Mouse (Mus musculus) layer of hippocampus, adult 11-12 months (tissue): ENCODE results near the gene Zfp282.
"Not testable (repeated sequence)": the region's sequence is repeated elsewhere in the genome, so short reads cannot be mapped to it uniquely, and the experiment has no call there.

Source experiments
- DNase-seq: peaks from one replicate; pipeline ENCODE4 v3.0.0; 2022; ENCODE audit warnings: low spot score

Gene Zfp282

DNA sequence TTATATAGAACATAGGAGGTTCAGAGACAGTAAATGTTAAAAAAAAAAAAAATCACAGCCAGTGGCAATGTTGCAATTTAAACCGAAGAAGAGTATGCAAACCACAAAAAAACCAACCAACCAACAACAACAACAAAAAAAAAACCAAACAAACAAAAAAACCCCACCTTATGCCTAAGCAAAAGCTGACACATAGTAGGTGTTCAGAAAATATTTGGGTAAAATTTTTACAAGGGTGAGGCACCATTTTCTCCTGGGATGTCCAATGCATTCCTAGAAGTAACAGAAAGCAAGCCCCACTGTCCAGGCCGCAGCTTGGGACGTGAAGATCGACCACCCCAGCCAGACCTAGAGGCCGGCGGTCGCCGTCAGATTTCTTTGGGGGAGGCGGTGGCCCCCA is at the start of gene Zfp282:
Gene Zfp282 (plus strand): TSS at position 147 of the 400 bp plus-strand sequence.
- DNase-seq, result no peak

DNA sequence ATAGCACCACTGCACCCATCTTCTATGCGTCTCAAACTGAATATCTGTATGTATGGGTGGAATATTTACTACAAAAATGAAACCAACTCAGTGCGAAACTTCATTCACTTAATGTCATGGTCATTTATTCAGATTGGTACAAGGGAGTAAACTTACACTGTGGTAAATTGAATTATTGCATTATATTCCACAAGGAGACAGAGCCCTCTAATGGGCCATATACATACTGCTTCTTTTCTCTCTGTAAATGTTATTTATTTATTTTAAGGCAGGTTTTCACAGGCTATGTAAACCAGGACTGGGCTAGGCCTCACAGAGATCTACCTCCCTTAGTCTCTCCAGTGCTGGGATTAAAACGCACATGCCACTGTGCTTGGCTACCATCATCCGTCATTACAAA is 49.5 kb upstream of the Zfp282 start:
- no peak for DNase-seq

DNA sequence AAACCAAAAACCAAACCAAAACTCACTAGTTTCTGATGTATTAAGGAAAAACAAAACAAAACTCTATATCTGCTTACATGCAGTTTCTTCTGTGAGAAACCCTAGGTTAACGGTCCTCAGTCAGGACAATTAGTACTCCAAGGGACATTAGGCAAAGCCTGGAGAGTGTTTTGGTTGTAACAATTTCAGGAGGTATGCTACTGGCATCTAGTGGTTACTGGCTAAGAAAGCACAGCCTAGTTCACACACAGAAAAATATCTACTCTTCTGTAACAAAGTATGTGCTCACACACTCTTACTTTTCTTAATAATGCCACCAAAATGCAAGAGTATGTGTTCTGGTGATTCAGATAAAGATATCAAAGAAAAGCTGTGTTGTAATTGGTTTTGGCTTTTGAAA is 48.1 kb upstream of the Zfp282 start:
- DNase-seq, result no peak

DNA sequence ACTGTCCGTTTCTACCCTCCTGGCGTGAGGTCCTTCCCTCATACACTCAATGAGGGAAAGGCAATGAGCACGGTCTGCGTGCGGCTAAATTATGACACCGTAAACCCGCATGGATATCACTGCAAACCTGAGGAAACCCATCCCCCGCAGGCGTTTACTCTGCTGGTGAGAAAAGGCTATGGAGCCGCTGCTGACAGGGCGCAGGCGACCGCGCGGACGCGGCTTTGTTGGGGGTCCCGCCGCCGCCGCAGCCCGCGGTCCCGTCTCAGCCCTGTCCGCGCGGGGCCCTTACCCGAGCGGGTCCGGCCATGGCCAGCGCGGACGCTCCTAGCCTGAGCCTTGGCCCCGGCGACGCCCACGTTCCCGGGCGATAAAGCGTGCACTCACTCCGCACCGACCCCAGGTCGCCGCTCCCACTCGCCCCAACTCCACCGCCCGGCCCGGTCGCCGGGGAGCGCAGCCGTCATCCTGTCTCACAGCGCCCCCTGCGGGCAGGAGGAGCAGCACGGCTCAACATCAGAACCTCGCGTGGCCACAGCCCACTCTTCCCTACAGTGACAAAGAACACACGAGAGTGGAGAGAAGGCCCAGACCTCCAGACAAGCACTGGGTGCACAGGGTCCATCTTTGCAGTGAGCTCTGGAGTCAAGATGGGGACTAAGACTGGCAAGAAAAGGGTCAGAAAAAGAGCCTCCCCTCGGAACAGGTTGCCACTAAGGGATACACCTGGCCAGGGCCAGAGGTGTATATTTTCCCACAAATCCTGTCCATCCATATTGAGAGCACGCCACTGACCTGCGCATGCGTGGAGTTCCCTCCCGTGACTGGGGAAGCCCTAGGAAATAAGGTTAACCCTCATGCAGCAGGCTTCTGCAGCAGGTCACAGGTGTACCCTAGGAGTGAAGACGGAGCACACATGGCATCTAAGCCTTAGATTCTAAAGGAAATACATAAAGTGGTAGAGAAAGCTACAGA is 46.6 kb upstream of the Zfp282 start, which contains the start of gene Zfp786:
Gene Zfp786 (minus strand): TSS at position 764 of the 975 bp plus-strand sequence.
- DNase-seq, result peak; percentile 91

DNA sequence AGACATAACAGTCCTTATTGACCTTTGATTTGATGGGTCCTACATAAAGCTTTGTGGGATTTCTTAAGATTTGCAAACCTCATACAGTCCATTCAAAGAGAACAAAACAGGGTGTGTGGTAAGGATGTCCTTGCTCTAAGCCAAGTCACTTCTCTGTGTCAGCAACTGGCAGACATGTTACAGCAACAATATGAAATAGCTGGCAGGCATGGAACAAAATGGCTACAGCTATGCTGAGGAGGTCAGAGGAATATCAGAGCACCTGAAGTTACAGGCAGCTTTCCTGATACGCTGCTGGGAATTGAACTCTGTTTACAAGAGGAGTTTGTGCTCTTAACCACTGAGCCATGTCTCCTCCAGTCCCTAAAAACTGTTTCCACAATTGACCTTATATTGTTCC is 44.8 kb upstream of the Zfp282 start:
- DNase-seq, result no peak

DNA sequence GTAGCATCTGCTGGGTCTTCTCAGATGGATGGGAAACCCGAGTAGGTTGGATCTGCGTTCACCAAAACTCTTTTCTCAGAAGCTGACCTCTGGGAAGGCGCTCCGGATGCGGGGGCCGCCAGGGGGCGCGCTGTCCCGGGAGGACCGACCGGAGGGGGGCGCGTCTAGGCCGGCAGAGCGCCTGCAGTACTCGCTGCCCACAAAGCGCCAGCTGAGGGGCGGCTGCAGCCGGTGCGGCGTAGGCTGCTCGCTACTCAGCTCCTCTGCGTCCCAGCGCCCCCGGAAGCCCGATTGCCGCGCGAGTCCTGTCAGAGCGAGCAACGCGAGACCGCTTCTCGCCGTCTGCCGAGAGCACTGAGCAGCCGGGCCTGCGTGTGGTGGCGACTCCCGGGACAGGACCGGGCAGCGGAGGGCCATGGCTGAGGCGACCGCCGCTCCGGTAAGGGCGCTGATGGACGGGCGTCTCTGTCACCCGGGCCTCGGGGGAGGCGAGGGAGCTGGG is 41.5 kb upstream of the Zfp282 start, which contains the start of gene Zfp398:
Gene Zfp398 (plus strand): TSS at position 180 of the 502 bp plus-strand sequence.
- DNase-seq, result peak; percentile 95

DNA sequence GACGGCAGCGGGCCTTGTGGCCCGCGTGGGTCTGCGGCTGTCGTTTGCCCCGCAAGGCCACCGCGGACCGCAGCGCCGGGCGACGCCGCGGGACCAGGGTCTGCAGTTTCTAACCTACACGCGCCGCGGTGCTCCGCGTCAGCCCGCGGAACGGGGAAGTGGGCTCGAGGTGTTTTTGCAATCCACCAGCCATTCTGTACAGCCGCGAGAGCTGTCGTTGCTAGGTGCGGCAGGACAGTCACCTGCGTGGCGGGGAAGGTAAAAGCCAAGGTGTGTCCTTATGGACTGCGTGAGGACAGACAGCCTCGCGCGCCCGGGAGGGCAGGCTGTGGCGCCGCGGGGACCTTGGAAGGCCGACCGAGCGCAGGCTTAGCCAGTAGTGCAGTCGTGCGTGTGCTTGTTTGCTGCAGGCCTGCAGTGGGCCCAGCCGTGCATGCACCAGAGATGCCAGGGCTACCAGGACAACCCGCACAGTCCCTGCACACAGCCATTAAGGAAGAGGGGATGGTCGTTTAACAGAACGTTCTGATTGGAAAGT is 41.0 kb upstream of the Zfp282 start:
- DNase-seq, result peak; percentile 47

DNA sequence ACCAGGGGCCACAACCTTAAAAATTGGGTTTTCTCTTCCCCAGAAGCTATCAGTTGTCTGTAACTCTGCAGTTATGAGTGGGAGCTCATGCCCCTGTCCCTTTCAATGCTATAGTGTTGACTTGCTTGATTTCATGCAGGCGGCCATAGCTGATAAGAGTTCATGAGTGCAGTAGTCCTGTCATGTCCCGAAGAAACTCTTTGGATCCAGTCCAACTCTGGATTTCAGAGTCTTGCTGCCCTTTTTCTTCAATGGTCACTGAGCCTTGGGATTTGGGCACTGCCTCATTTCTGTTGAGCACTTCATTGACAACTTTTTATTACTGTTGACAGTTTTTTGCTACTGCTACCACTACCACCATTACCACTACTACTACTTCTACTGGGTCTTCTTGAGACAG is 39.4 kb upstream of the Zfp282 start:
- no peak for DNase-seq

DNA sequence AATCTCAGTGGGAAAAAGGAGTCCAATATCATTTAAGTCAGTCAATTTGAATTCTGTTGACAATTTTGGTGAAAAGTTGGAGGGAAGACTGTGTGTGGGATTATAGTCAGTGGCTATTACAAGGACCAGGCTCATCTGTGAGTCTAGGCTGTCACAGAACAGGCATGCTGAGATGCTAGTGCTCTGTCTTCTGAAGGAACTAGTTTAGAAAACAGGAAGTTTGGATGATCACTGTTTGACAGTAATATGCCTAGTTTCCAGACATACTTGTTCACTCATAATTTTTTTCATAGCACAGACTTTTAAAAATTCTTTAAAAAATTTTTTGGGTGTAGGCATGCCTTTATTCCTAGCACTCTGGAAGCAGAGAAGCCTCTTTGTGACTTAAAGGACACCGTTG is 35.9 kb upstream of the Zfp282 start:
- no peak for DNase-seq

DNA sequence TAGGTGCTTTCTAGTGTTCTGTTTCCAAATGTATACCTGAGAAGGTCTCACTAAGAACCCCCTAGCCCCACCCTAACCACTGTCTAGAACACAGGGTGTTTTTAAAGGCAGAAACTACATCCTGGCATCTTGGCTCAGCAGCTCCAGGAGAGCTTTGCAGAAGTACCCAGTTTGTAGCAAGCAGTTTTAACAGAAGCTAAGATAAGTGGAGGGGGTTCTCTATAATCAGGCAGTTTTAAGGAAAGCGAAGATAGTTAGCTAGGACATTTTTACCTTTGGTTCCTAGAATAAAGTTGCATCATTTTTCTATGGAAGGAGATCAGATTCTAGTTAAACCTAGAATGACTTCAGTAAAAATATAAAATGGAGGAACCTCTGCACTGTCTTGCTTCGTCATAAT is 35.2 kb upstream of the Zfp282 start:
- DNase-seq, result no peak

DNA sequence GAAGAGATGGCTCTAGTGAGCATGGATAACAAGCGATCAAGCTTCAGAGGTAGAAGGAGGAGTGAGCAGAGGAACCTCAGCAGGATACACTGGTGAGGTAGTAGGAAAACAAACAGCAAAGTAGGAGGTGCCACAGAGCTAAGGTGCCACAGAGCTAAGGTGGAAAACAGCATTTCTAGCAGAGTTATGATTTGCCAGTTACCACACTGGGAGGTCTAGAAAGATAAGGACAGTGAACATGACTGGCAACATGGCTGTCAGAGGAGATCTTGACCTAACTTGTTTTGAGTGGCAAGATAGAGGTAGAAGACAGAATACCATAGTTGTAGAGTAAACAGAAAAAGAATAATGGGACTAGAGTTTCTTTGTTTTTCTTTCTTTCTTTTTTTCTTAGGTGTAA is 34.7 kb upstream of the Zfp282 start:
- DNase-seq, result no peak

DNA sequence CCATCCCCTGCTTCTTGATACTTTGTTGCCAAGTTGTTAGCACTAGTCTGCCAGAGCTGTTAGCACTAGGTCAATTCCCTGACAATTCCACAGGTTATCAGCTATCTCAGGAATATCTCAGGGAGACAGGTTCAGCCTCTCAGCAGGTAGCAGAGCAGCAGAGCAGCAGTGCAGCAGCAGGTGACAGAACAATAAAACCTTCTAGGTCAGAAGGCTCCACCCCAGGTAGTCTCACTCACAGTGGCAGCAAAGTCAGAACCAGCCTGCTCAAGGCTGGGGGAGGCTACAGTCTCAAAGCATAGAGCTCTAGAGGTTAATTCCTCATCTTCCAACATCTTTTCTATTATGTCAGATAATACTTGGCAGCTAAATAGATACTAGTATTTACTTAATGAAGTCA is 31.2 kb upstream of the Zfp282 start:
- DNase-seq, result no peak

DNA sequence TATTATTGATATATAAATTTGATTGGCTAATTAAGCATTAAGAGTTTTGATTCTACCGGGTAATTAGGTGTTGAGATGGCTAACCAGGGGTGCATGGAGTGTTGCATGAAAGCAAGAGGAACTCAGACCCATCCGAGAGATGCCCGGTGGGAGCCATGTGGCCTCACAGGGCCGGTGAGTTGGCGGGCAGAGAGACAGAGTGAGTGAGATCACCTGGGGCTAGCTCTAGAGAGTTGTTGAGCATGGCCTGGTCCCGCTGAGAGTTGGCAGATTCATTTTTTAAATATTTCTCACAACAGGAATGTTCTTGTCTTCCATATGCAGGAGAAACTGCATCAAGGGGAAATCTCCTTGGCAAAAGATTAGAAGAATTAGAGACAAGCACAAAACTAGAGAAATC is 19.8 kb upstream of the Zfp282 start:
- no peak for DNase-seq

DNA sequence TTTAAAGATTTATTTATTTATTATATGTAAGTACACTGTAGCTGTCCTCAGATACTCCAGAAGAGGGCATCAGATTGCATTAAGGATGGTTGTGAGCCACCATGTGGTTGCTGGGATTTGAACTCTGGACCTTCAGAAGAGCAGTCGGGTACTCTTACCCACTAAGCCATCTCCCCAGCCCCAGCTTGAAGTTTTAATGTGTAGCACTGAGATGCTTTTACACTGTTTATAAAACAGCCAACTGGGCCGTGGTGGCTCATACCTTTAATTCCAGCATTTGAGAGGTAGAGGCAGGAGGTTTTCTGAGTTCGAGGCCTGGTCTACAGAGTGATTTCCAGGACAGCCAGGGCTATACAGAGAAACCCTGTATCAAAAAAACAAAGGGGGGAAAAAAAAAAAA is 19.3 kb upstream of the Zfp282 start:
- not testable (repeated sequence) for DNase-seq

DNA sequence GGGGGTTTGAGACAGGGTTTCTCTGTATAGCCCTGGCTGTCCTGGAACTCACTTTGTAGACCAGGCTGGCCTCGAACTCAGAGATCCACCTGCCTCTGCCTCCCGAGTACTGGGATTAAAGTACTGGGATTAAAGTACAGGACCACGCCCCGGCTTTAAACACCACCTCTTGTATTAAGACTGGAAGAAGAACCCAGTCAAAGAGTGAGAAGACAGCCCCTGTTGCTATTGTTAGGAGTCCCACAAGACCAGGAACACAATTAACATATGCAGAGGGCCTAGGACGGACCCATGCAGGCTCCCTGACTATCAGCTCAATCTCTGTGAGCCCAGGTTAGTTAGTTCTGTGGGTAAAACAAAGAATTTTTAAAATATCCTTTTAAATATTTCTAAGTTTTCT is 4.7 kb upstream of the Zfp282 start:
- no peak for DNase-seq

DNA sequence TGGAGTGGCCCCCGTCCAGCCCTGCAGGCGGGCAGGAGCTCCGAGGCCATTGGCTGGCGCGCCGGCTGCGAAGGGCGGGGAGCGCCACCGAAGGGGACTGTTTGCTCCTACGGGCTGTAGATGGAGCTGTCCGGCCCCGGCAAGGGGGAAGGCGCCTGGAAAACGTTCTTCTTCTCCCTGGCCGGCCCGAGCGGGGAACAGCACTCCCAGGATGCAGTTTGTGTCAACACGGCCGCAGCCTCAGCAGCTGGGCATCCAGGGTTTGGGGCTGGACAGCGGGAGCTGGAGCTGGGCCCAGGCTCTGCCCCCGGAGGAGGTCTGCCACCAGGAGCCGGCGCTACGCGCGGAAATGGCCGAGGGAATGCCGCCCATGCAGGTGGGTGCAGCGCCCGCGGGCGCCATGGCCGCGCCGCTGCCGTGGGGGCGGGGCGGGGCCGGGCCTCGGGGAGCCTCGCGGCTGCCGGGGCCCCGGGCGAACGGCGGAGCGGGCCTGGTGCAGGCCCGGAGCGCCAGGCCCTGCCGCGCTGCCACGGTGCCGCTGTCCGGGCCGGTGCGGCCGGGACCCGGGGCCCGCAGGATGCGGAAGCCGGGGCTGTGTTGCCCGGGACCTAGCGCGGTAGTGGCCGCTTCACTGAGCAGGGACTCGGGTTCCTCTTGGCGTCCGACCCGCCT is 593 bp downstream of the Zfp282 start:
- peak; percentile 89 for DNase-seq

DNA sequence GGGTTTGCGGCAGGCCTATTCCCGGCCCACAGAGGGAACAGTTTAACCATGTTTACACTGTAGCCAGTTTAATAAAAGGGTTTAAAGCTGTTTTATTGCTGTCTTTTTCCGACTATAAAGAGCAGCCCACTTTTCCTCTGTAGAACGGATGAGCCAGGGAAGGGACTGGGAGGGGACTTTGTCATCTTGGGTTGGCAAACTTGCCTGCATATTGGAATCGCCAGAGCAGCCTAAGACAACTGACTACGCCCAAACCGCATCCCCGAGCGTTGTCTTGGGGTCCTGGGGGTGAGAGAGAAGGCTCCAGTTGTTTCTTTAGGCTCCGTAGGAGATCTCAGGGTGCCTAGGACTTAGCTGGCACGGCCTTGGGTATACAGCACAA is 1.1 kb downstream of the Zfp282 start:
- no peak for DNase-seq

DNA sequence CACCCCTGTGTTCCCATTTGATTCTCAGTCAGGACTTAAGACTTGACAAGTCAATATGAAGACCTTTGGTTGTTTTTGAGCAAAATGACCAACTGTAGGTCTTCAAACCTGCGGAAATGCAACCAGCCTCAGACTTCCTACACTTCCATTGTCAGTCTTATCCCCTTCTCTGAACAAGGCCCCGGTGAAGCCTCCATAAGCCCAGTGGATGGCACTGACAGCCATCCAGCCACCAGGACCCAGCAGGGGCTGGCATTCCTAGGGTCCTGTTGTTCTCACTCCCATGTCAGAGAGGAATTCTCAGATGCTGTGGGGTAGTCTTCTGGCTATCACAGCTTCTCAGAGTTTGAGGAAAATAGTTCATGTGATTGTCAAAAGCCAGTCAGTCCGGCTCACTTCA is 1.6 kb downstream of the Zfp282 start:
- no peak for DNase-seq

DNA sequence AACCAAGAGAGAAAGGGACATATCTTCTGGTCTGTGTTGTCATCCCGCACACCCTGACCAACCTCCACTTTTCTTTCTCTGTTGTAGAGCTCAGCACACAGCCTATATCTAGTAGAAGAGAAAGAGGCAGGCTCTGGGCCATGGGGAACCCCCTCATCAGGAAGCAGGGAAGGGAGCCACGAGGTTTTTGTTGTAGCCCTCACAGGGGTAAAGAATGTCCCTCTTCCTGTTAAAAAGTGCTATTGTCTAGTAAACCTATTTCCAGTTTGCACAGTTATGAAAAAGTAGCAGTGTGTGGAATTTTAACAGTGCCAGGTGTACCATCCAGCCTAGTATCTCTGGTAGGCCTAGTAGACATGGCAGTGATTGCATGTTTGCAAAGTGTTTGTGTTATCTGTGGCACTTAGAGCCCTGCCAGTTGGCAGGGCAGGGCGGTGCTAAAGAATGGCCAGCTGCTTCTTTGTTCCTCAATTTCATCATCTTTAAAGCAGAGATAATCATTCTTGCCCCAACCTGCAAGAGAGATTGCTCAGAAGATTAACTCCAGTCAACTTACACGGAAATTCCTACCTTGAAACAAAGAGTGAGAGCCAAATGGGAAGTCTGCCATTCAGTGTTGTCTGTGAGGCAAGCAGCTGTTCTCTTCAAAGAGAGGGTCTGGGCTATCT is 2.2 kb downstream of the Zfp282 start:
- DNase-seq, result no peak

DNA sequence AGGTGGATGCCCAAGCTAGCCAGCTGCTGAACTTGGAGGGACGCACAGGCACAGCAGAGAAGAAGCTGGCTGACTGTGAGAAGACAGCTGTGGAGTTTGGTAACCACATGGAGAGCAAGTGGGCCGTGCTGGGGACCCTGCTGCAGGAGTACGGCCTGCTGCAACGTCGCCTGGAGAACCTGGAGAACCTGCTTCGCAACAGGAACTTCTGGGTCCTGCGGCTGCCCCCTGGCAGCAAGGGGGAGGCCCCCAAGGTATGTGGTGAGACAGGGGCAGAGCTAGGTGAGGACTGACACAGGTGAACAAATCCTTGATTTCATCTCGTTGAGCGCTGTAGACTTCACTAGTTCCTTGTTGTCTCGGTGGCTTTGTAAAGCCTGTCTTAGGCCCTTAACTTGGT is 3.2 kb downstream of the Zfp282 start:
- no peak for DNase-seq

DNA sequence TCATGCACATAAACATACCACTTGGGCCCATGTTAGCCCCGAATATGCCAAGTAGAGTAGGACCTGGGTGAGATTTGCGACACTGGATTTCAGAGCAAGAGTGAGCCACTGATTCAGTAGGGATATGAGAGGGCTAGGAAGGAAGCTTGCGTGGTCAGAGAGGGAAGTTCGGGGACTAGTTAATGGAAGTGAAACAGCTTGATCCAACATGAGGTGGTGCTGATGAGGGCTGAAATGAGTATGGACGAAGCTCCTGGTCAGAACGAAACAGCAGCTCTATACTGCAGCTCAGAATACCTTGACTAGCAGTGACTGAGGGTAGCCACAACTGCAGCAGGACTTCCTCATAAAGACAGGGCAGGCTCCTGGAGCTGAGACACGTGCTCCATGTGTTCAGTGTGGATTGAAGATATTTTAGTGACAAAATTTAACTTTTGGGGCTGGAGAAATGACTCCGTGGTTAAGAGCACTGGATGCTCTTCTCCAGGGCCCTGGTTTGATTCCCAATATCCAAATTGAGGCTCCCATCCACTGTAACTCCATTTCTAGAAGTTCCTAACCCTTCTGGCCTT is 11.9 kb downstream of the Zfp282 start:
- no peak for DNase-seq

DNA sequence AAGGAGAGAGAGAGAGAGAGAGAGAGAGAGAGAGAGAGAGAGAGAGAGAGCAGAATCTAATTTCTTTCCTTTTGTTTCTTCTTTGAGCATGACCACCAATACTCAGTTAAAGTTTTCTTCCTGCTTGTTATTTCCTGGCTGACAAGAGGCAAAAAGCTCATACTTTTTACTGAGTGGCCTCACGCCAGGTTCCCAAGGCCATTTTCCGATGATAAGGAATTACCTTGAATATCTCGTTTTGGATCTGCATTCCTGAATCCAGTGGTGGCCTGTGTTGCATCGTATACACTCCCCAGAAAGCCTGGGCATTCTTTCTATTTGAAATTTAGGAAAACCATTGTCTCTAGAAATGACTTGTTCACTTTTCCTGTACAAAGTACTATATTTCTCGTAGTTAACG is 22.4 kb downstream of the Zfp282 start:
- DNase-seq, result no peak
